Mouse (Mus musculus): ENCODE measurements around the gene Mrps11. TPM values are rescaled to one million over a fixed set of nuclear protein-coding genes. Genes with fewer than 3 reads are reported as not detected.

Gene Mrps11
- polyA plus RNA-seq, 1 experiment from 2014 or later, result 68.3 TPM

DNA sequence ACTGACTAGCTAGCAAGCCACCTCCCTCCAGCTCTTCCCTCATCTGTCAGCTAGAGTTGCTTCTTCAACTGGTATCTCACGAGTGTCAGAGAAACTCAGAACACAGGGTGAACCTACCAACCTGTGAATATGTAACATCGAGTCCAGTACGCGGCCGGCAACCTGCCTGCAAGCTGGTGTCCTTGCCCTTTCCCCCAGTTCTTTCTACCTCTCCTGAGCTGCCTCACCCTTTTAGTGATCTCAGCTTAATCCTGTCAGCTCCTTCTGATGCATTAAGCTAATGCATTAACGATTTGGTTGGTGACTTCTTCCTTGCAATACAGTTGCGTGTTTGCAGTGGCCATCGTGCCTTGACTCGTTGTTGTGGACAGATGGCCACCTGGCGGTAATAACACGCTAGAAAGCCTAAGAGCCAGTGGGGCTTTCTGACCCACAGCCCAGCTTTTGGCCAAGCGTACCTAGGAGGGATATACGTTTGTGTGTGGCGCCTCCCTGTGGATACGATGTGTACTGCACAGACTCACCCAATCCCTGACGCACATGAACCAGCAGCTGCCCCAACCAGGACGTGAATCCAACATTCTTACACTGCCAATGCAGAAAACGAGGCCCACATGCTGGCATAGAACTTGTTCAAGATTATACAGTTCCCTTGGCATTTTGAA lies 16.8 kb upstream of the Mrps11 start:
- Histone ChIP-seq H3K4me3 (no peak overlapping the region), H3K36me3 (no peaks in the 10 kb centered on the region), H3K4me2 (no peak overlapping the region), H3K4me1 (no peaks in the 10 kb centered on the region), H3K9ac (no peak overlapping the region), H3K27me3 (peaks cover 5% of the 10 kb centered on the region; the same call in 1 of the 2 replicates), H3K9me3 (no peaks in the 10 kb centered on the region), H3K27ac (no peak overlapping the region)
- WGBS, result 22% methylated on average over 18 of the region's 18 CpGs
- ATAC-seq (ENCODE audit: insufficient number of reproducible peaks, low FRiP score, low TSS enrichment, low read depth), result no peak

DNA sequence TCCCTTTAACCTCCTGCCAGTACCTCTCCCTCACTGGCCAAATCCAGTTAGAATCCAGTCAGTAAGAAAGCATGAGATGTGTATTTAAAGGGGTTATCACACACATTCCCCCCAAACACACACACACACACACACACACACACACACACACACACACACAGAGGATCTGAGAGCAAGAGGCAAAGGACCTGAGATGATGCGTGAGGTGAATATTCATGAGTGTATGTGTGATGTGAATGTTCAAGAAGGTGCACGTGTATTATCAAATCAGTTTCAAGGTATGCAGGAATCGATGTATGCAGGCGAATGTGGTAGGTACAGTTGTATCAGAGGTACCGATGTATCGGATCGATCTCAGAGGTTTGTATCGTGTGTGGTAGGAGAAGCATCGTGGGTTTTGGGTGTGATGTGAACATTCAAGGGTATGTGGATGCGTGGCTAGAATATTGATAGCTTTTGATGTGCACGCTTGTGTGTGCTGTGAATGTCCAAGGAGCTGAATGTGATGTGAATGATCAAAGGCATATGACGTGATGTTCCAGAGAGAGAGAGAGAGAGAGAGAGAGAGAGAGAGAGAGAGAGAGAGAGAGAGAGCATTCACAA lies 14.9 kb upstream of the Mrps11 start:
- no peaks in the 10 kb centered on the region for H3K9me3 ChIP-seq
- H3K4me1 ChIP-seq, result no peaks in the 10 kb centered on the region
- WGBS, result 85% methylated on average over 12 of the region's 12 CpGs
- no peak overlapping the region for H3K4me3 ChIP-seq
- no peak overlapping the region for H3K4me2 ChIP-seq
- ATAC-seq (ENCODE audit: insufficient number of reproducible peaks, low FRiP score, low TSS enrichment, low read depth), result no peak
- peaks cover 5% of the 10 kb centered on the region; the same call in 1 of the 2 replicates for H3K27me3 ChIP-seq
- H3K36me3 ChIP-seq, result peaks cover 6% of the 10 kb centered on the region
- no peak overlapping the region for H3K9ac ChIP-seq
- H3K27ac ChIP-seq, result no peak overlapping the region

- no peak overlapping the region for H3K27ac ChIP-seq
- H3K4me2 ChIP-seq, result no peak overlapping the region
- H3K4me1 ChIP-seq, result no peaks in the 10 kb centered on the region
- no peak overlapping the region for H3K4me3 ChIP-seq
- no peaks in the 10 kb centered on the region for H3K9me3 ChIP-seq
- H3K36me3 ChIP-seq, result peaks cover 17% of the 10 kb centered on the region
- H3K9ac ChIP-seq, result no peak overlapping the region
- peaks cover 5% of the 10 kb centered on the region; the same call in 1 of the 2 replicates for H3K27me3 ChIP-seq
- WGBS, result 52% methylated on average over 7 of the region's 7 CpGs
- no peak for ATAC-seq (ENCODE audit: insufficient number of reproducible peaks, low FRiP score, low TSS enrichment, low read depth)
Measured at GRCm38 (mm10) chr7:78769075-78769652, 13.8 kb upstream of the Mrps11 start.

GRCm38 (mm10) chr7:78770936-78771335 lies 12.0 kb upstream of the Mrps11 start:
- no peaks in the 10 kb centered on the region for H3K9me3 ChIP-seq
- peaks cover 34% of the 10 kb centered on the region for H3K36me3 ChIP-seq
- no peak overlapping the region for H3K4me2 ChIP-seq
- H3K9ac ChIP-seq, result no peak overlapping the region
- no peaks in the 10 kb centered on the region for H3K27me3 ChIP-seq
- H3K4me1 ChIP-seq, result no peaks in the 10 kb centered on the region
- H3K27ac ChIP-seq, result no peak overlapping the region
- WGBS, result 81% methylated on average over 5 of the region's 5 CpGs
- no peak overlapping the region for H3K4me3 ChIP-seq
- ATAC-seq (ENCODE audit: insufficient number of reproducible peaks, low FRiP score, low TSS enrichment, low read depth), result no peak

DNA sequence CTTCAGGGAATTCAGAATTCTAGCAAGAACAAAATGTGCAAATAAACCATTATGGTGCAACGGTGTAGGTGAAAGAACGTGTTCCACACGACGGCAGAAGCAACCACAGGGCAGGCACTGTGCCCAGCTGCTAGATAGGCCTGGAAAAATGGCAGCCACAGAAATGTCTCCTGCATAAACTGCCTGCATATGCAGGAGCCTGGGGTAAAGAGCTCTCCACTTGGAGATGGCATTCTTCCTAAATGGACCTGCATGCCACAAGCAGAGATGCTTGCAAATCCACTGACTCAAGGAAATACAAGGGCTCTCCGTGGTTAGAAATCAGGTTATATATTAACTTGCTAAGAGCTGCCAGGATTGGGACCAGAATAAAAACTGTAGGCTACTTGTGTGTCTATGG lies 4.2 kb upstream of the Mrps11 start:
- no peak overlapping the region for H3K9ac ChIP-seq
- no peak for ATAC-seq (ENCODE audit: insufficient number of reproducible peaks, low FRiP score, low TSS enrichment, low read depth)
- no peaks in the 10 kb centered on the region for H3K9me3 ChIP-seq
- no peak overlapping the region for H3K4me2 ChIP-seq
- peaks cover 63% of the 10 kb centered on the region for H3K36me3 ChIP-seq
- 97% methylated on average over 5 of the region's 5 CpGs for WGBS
- H3K27me3 ChIP-seq, result no peaks in the 10 kb centered on the region
- H3K4me1 ChIP-seq, result peaks cover 10% of the 10 kb centered on the region
- H3K4me3 ChIP-seq, result no peak overlapping the region
- no peak overlapping the region for H3K27ac ChIP-seq

GRCm38 (mm10) chr7:78785906-78786305 lies 3.0 kb downstream of the Mrps11 start:
- no peak for ATAC-seq (ENCODE audit: insufficient number of reproducible peaks, low FRiP score, low TSS enrichment, low read depth)
- Histone ChIP-seq H3K36me3 (peaks cover 33% of the 10 kb centered on the region), H3K4me2 (no peak overlapping the region)

DNA sequence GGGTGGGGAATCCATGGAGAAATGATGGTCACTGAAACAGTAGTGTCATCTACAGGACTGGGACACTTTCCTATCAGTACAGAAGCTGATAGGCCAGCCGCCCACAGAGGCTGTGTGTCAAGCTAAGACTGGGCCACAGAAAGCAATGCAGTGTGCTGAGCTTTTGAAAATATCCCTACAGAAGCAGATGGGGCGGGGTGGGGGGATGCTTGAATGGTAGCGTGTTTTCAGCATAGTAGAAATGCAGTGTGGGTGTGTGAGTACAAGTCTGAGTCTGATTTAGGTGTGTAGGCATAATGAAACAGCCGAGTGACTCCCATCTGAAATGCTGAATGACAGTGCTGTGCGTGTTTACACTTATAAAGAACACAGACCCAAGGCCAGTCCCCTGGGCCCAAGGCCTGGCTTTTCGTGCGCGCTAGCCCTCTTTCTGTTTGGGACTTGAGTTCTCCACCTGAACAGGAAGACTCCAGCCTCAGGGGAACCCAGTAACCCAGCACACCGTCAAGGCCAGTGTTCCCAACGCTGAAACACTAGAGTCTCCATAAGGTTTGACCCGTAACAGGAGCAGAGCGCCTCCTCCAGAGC lies 5.0 kb downstream of the Mrps11 start:
- no peak overlapping the region for H3K9ac ChIP-seq

More at GRCm38 (mm10) chr7:78785906-78786305, 3.0 kb downstream of the Mrps11 start:
- no peak overlapping the region for H3K27ac ChIP-seq
- no peak overlapping the region for H3K9ac ChIP-seq
- peaks cover 16% of the 10 kb centered on the region for H3K4me1 ChIP-seq
- H3K27me3 ChIP-seq, result no peaks in the 10 kb centered on the region
- 82% methylated on average over 5 of the region's 5 CpGs for WGBS
- no peak overlapping the region for H3K4me3 ChIP-seq
- H3K9me3 ChIP-seq, result no peaks in the 10 kb centered on the region

GRCm38 (mm10) chr7:78791359-78792222 lies 8.7 kb downstream of the Mrps11 start:
- Histone ChIP-seq H3K27me3 (no peaks in the 10 kb centered on the region), H3K36me3 (peaks cover 49% of the 10 kb centered on the region), H3K4me3 (no peak overlapping the region), H3K9me3 (no peaks in the 10 kb centered on the region), H3K9ac (no peak overlapping the region), H3K27ac (no peak overlapping the region), H3K4me1 (peaks cover 9% of the 10 kb centered on the region), H3K4me2 (no peak overlapping the region)
- WGBS, result 84% methylated on average over 15 of the region's 15 CpGs
- no peak for ATAC-seq (ENCODE audit: insufficient number of reproducible peaks, low FRiP score, low TSS enrichment, low read depth)

More for the DNA sequence above, 5.0 kb downstream of the Mrps11 start:
- peaks cover 9% of the 10 kb centered on the region; the same call in 1 of the 2 replicates for H3K4me1 ChIP-seq
- no peak for ATAC-seq (ENCODE audit: insufficient number of reproducible peaks, low FRiP score, low TSS enrichment, low read depth)
- no peaks in the 10 kb centered on the region for H3K27me3 ChIP-seq
- H3K36me3 ChIP-seq, result peaks cover 48% of the 10 kb centered on the region
- H3K4me3 ChIP-seq, result no peak overlapping the region
- H3K27ac ChIP-seq, result no peak overlapping the region
- WGBS, result 89% methylated on average over 12 of the region's 12 CpGs
- H3K4me2 ChIP-seq, result no peak overlapping the region
- no peaks in the 10 kb centered on the region for H3K9me3 ChIP-seq

GRCm38 (mm10) chr7:78793895-78794570 lies 11.1 kb downstream of the Mrps11 start:
- H3K9ac ChIP-seq, result no peak overlapping the region
- H3K4me3 ChIP-seq, result no peak overlapping the region
- no peaks in the 10 kb centered on the region for H3K27me3 ChIP-seq
- no peaks in the 10 kb centered on the region for H3K9me3 ChIP-seq
- peaks cover 34% of the 10 kb centered on the region for H3K36me3 ChIP-seq
- WGBS, result 72% methylated on average over 13 of the region's 13 CpGs
- no peak overlapping the region for H3K27ac ChIP-seq
- H3K4me1 ChIP-seq, result peaks cover 9% of the 10 kb centered on the region
- no peak for ATAC-seq (ENCODE audit: insufficient number of reproducible peaks, low FRiP score, low TSS enrichment, low read depth)
- H3K4me2 ChIP-seq, result no peak overlapping the region

DNA sequence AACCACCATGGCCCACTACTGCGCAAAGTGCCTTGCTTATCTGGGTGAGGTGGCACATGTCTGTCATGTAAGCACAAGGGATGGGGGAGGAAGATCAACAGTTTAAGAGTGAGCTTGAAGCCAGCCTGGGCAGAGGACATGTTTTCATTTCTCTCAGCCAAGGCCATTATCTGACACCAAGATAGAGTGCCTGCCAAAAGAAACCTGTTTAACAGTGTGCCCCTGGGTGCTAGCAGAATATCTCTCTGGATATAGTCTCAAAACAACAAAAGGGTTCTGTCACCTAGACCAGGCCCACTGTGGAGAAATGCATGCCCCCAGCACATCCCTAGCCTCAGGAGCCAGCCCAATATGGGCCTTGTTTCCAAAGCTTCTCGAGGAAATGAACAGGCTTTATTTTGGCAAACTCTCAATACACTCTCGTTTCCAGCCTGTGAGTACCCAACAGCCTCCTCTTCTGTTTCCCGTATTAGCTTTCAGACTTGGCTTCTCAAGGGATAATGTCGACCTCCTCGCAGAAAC lies 11.7 kb downstream of the Mrps11 start:
- no peak overlapping the region for H3K4me3 ChIP-seq
- ATAC-seq (ENCODE audit: insufficient number of reproducible peaks, low FRiP score, low TSS enrichment, low read depth), result no peak
- H3K4me2 ChIP-seq, result no peak overlapping the region
- H3K9me3 ChIP-seq, result no peaks in the 10 kb centered on the region
- H3K27me3 ChIP-seq, result no peaks in the 10 kb centered on the region
- peaks cover 28% of the 10 kb centered on the region for H3K36me3 ChIP-seq
- H3K9ac ChIP-seq, result no peak overlapping the region
- WGBS, result 52% methylated on average over 6 of the region's 6 CpGs
- no peak overlapping the region for H3K27ac ChIP-seq
- peaks cover 9% of the 10 kb centered on the region for H3K4me1 ChIP-seq

DNA sequence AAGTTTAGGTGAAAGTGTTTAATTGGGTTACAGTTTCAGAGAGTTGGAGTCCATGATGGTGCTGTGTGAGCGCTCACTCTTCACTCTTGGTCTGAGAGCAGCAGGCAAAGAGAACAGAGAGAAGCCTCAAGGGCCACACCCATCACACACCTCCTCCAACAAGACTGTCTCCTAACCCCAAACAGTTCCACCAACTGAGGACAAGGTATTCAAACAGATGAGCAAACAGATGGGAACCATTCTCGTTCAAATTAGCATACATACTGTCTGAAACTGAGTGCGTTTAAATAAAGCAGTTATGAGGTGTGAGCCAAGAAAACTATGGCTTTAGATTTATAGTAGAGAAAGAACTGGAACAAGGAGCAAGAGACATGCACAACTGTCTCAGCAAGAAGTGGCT lies 13.7 kb downstream of the Mrps11 start:
- ATAC-seq (ENCODE audit: insufficient number of reproducible peaks, low FRiP score, low TSS enrichment, low read depth), result no peak
- Histone ChIP-seq H3K27ac (no peak overlapping the region), H3K27me3 (no peaks in the 10 kb centered on the region), H3K4me1 (peaks cover 9% of the 10 kb centered on the region), H3K9me3 (no peaks in the 10 kb centered on the region), H3K4me3 (no peak overlapping the region), H3K4me2 (no peak overlapping the region), H3K9ac (no peak overlapping the region), H3K36me3 (peaks cover 12% of the 10 kb centered on the region)
- WGBS, result 81% methylated on average over 3 of the region's 3 CpGs

Data from limb, embryonic 15.5 days (tissue).